Mouse (Mus musculus) thymus, postnatal 0 days (tissue): ENCODE data around the gene Phf23. TPM values are rescaled to one million over a fixed set of nuclear protein-coding genes. Genes with fewer than 3 reads are reported as not detected.
A peak's percentile ranks its signal among the peaks of the same experiment; 100 is the strongest.

Experiments used
- DNase-seq: peaks from one replicate; pipeline ENCODE4 v3.0.0-alpha.2; 2015; ENCODE audit warnings: low spot score
- polyA plus RNA-seq: library from polyadenylated mRNA; unstranded; fragments of >200 nt; fragmentation: Nextera tagmentation; extraction: Ambion mirVana; gene quantifications from 2 replicates; pipeline ENCODE4 v1.2.1, GENCODE M21; 2015

Phf23 gene
- polyA plus RNA-seq, 1 experiment from 2014 or later, result 61.3 TPM

DNA sequence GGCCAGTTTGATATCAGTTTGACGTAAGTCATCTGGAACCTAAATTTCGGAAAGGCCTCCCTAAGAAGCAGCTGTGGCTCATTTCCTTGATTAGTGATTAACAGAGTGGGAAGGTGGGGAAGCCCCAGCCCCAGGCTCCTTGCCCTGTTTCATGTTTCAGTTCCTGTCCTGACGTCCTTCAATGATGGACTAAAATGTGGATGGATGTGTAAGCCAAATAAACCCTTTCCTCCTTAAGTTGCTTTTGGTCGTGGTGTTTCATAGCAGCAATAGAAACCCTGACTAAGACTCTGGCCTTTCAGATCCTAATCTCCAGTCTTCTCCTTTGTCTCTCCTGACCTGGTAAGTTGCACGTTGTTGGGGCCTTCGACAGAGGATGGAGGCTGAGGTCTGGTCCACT is 25.4 kb upstream of the Phf23 start:
- DNase-seq, result no peak

DNA sequence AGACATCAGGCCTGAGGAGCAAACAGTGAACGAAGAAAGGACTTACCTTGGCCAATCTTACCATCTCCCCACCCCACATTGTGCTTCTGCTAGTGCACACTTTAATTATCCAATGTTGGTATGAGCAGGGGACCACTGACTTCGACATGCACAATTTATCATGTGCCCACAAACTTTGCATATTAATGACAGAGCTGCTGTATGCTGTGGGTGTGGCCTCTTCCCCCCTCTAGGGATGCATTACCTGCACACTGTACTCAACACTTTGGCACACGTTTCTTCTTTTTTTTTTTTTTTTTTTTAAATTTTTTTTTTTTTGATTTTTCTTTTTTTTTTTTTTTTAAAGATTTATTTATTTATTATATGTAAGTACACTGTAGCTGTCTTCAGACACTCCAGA is 24.8 kb upstream of the Phf23 start:
- no peak for DNase-seq

DNA sequence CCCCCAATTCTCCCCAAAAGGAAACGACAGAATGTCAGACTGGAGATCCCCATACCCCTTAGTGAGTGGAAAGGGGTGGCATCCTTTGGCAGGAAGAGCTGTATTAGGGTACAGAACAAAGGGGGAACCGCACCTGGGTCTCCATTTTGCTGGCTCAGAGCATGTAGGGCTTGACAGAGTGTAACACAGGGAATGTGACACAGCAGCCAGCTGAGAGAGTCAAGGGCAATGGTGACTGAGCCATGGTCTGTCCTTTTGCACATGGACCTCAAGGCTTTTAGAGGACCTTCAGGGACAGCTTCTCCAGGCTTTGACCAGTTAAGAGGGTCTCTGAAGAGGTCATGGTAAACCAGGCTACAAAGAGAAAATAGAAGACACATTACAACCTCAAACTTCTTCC is 20.7 kb upstream of the Phf23 start:
- DNase-seq, result no peak

DNA sequence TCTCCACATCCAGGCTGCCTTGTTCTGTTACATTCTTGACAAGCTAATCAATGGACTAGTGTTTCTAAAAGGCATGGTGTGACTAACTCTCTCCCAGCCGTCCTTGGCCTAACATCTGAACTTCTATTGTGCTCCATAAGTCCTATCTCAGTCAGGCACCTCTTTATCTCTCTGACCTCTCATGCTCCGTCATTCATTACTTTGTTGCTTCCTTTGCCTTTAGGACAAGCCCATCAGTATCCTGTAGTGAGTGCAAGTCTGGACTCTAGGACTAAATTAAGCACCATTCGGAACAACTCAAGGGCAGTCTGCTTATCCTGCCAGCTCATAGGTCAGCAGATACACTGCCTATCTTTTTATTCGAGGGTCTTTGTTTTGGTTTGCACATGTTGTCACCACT is 19.3 kb upstream of the Phf23 start:
- DNase-seq, result no peak

DNA sequence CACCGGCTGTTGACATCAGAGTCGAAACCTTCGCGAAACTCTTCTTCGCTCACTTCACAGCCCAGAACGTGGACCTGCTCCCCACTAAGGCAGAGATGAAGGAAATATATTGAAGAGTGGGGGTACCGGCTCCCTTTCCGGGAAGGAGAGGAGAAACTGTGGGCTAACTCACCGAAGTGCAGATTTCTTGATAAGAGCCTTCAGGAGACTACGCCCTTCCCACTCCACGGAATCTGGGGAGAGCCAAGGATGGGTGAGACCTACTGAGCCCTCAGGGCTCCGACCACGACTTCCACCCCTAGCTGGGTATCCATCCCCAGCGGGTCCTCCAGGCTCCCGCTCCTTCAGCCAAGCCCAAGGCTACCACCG is 15.8 kb upstream of the Phf23 start:
- DNase-seq, result no peak

DNA sequence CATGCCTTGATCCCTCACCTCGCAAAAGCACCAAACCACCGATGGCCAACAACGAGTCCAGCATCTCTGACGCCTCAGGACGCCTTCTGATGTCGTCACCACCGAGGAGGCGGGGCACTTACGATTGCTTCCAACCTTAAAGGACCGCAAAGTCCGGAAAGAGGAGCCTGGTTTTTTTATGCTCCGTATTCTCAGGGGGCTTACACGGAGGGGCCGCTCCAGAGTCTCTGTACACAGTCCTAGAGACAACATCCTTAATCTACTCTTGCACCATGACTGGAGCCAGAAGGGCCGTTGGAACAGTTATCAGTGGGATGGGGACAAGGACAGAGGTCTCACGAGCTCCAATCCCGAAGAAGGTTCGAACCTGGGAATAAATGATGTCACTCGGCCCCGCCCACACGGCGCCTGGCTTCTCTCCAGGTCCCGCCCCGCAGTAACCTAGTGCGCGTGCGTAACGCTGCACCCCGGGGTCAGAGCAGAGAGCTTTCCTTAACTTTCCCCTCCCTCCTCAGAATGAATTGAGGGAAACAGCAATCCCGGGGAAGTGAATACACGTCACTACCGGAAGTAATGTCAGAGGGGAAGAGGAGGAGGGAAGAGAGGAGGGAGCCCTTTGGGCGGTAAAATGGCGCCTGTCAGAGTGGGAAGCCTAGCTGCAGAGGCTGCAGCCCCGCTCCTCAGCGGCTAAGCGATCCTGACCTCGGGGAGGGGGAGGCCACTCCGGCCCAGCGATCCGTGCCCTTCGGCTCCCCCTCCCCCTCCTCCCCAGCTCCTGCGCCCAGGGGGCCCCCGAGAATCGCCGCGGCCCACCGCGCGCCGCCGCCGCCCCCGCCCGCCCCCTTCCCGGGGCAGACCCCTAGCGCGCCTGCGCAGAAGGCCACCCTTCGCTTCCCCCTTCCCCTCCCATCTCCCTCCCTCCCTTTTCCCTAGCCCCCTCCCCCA is 15.1 kb upstream of the Phf23 start:
- DNase-seq, result peak; percentile 91

DNA sequence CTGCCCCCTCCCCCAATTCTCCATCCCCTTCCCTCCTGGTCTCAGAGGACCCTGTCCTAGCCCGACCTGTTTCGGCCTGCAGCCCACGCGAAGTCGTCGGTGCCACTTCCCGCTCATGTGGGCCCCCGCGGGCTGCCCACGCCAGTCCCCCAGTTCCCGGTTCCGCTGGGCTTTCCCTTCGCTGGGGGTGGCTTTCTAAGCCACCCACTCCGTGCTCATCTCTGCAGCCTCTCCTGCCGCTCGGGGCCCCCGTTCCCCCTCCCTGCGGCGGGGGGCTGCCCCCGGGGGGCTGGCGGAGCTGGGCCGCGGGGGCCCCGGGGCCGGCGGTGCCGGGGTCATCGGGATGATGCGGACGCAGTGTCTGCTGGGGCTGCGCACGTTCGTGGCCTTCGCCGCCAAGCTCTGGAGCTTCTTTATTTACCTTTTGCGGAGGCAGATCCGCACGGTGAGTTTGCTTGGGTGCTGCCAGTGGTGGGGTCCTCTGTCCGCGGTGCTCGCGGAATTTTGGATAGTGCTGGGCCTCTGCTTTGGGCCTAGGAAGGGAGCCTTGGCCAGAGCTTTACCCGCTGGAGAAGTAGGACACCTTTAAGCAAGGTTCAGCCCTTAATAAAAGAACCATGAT is 14.3 kb upstream of the Phf23 start, which contains the start of gene Ctdnep1:
Ctdnep1 (plus strand) TSS at position 16 of the 622 bp plus-strand sequence.
- DNase-seq, result no peak

DNA sequence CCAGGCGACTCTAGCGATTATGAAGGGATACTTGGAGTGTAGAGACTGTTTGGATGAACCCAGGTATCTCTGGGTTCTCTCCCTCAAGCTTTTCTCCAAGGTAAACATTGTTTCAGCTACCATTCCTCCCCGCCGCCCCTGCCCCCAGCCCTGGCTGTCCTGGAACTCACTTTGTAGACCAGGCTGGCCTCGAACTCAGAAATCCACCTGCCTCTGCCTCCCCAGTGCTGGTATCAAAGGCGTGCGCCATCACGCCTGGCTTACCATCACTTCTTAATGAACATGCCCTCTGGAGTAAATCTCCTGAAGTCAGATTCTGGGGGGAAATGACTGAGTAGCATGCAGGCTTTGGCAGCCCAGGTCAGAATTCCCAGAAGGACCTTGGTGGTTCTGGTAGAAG is 13.4 kb upstream of the Phf23 start, which contains the start of gene Elp5:
Elp5 (minus strand) TSS at position 293 of the 400 bp plus-strand sequence.
- no peak for DNase-seq

DNA sequence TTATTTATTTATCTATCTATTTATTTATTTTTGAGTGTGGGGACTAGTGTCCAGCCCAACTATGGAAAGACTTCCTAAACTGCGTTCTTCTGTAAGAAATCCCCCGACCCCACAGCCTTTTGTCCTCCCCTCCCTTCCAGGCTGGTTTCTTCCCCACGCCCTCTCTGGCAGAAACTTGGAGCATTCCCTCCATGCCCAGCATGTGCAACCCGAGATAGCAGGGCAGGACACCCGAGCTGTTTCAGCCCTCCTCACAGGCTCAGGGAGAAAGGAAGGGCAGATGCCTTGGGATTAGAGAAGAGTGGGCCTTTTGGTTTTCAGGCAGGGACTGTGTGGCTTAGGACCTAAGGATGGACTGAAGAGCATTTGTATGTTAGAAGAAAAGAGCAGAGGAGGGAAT is 12.7 kb upstream of the Phf23 start:
- DNase-seq, result no peak

DNA sequence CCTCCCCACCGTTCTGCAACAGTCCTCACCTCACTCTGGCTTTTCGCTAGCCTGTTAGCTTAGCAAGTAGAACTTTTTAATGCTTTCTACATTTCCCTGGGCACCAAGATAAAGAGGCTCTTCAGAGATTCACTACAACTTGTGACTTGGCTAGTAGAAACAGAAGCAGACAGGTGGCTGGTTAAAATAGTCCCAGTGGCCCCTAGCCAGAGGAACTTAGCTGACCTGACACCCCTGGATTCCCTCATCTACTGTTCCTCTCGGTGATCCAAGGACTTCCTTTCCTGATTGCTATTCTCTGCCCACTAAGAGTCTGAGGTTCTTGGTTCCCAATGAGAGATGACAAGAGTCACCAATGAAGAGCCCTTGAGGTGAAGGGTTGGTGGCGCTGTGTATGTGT is 12.2 kb upstream of the Phf23 start:
- DNase-seq, result no peak

DNA sequence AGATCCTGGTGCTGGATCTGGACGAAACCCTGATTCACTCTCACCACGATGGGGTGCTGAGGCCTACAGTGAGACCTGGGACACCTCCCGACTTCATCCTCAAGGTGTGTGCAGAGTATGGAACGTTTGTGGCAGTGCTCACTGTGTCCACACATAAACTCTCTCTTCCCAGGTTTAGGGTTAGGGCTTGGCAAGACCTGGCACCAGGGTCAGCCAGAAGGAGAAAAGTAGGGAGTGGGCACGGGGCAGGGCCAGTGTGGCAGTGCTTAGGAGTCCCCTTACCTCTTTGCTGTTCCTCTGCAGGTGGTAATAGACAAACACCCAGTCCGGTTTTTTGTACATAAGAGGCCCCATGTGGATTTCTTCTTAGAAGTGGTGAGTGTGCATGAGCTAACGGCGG is 11.1 kb upstream of the Phf23 start:
- DNase-seq, result no peak

DNA sequence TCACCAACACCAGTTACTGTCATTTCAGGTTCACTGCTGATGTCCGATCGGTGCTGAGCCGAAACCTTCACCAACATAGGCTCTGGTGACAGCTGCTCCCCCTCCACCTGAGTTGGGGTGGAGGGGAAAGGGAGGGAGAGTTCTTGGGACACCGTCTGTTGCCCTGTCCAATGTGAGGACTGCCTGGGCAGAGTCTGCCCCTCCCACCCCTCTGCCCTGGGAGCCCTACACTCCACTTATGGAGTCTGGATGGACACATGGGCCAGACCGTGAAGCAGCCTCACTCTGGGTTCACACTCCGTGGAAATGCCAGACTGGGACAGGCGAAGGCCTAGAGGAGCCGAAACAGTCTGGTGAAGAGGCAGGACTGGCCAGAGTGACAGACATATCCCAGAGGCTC is 5.6 kb upstream of the Phf23 start:
- DNase-seq, result no peak

DNA sequence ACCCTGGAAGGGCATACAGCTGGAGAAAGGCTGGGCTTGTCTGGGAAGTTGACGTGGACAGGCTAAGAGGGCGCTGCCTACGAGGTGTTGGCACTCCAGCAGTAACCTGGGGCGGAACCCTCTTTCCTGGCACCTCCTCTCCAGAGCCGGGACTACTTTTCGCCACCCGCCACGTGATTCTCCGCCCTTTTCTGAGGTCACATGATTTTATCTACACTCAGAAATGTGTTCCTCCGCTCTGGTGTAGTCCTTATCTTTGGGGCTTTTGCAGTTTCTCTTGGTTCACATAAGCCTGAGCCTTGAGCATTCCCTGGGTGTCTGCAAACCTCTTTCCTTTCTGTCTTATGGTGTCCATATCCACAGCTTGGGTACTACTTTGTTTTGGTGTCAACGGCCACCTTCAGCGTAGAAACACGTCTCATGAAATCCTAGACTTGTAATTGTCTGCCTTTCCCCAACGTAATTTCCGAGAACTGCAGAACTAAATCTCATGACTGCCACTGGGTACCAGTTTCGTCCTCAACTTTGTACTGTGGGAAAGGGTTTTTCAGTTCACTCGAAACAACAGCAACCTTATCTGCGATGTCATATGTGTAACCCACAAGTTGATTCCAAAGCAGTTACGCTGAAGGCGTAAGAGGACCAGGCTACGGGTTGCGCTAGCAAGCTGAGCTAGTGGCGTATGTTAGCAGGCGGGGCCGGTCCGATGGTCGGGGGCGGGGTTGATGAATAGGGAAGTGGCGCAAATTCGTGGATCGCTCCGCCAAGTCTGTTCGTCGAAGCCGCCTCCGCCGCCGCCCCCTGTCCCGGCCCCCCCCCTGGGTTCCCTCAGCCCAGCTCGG is 4.5 kb upstream of the Phf23 start, which contains the start of gene Gabarap:
Gabarap (plus strand) TSS at position 294 of the 842 bp plus-strand sequence.
- DNase-seq, result peak; percentile 96

DNA sequence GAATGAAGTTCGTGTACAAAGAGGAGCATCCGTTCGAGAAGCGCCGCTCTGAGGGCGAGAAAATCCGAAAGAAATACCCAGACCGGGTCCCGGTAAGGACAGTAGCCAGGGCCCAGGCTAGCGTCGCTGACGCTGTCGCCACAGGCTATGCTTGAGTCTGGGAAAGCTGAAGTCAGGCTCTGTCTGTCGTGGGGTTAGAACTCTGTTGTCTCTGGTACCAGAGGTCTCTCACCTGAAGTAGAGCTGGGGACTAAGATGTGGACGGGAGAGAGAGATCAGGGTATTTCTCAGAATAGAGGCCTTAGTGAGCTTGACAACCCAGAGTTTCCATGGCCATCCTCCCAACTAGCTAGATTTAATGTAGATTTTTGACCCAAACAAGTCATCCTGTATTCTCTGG is 3.9 kb upstream of the Phf23 start:
- no peak for DNase-seq

DNA sequence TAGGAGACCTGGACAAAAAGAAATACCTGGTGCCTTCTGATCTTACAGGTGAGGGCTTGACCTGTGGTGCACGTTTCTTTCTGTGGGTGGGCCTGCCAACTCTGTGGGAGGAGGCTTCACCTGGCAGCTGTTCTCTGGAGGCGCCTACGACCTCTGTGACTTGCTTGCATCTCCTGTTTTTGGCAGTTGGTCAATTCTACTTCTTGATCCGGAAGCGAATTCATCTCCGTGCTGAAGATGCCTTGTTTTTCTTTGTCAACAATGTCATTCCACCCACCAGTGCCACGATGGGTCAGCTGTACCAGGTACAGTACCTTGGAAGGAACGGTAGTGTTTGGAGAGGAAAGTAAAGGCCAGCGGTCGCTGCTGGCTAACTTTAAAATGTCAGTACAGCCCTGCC is 3.2 kb upstream of the Phf23 start:
- DNase-seq, result no peak

DNA sequence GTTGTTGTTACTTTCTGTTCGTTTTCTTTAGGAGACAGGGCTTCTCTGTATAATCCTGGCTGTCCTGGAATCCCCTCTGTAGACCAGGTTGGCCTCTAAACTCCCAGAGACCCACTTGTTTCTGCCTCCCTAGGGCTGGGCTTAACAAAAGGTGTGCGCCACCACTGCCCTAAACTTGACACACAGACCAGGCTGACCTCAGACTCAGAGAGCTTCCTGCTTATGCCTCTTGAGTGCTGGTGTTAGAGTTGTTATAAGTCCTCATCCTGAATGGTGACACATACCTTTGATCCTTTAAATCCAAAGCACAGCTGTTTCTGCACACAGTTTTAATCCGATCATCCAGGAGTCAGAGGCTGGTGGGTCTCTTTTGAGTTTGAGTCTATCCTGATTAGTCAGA is 2.6 kb upstream of the Phf23 start:
- DNase-seq, result no peak

DNA sequence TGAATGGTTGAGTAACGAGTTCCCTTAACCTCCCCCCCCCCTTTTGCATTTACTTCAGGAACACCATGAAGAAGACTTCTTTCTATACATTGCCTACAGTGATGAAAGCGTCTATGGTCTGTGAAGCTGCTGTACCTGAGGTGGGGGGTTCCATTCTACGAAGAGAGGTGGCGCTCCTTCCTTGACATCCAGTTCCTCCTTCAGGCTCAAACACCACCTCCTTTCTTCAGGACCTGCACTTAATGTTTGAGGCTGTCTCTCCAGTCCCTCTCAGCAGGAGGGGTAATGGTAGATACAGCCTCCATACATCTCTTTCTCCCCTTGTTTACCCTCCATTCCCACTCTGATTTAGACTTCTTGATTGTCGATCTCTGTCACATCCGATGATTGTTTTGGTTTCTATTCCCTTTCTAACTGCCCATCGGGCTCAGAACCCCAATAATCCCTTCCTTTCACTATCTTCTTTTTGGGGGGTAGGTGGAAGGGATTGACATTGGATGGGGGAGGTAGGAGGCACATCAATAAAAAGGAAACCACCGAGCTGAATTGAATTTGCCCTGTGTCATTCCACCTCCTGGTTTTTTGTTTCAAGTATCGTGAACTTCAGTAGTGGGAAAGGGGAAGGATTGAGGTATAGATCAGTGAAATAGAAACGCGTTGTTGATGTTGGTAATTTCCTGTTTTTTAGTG is 1.0 kb upstream of the Phf23 start:
- DNase-seq, result no peak

DNA sequence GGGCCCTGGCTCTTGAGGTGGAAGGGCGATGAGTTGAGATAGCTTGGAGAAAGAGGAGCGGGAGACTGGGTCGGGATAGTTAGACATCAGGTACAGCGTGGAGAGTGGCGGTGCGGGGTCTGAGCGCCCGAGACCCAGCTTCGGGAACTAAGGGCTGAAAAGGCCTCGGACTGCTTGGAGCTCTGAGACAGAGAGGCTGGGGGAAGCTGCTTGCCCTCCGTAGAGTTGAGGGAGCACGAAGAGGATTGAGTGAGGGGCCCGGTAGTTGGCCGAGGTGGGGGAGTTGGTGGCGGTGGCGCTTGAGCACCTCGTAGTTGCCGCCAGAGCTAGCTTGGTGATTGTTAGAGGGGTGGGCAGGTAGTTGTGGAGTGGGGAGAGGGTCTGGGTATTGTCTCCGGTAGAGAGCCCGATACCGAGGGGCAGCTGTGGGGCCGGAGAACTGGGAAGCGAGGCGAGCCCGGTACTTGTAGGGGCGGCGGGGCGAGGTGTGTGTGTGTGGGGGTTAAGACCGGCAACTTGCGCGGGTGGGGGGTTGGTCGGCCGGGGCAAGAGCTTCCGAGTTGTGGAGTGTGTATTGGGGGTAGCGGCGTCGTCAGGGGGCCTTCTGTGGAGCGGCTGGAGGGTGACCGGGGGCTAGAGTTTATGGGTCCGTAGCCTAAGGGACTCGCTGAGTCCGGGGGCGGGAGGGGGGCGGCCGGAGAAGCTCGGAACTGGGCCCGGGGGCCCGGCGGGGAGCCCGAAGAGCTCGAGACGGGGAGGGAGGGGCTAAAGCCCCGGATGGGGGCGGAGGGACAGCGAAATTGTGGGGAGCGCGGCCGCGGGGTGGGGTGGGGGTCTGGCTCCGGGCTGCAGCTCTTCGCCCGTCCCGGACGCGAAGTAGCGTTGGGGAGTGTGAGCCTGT is 834 bp downstream of the Phf23 start:
- peak; percentile 64 for DNase-seq

DNA sequence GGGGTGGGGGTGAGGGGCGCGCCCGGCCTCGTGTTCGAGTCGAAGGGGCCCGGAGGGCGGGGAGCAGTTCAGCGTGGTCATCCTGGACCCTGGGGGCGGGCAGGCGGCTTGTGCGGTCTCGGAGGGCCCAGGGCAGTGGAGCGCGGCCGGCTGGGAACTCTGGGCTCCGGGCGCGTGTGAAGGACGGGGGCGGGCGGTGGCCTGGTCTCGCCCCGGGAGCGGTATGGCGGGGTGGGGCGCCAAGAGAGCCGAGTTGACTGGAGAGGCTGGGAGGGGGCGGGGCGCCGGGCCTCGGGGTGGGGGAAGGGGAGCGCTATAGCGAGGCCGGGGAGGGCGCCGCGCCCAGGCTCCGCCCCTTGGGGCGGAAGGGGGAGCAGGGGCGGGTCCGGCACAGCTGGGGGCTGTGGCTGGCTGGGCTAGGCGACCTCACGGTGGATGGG is 1.5 kb downstream of the Phf23 start:
- DNase-seq, result peak; percentile 89
